Mouse (Mus musculus): Measurements from ENCODE around the gene Scgb1b27. TPM values are rescaled to one million over a fixed set of nuclear protein-coding genes. Genes with fewer than 3 reads are reported as not detected.

Gene Scgb1b27
- polyA plus RNA-seq (2012; fragmentation: generic; extraction: Trizol): not detected

DNA sequence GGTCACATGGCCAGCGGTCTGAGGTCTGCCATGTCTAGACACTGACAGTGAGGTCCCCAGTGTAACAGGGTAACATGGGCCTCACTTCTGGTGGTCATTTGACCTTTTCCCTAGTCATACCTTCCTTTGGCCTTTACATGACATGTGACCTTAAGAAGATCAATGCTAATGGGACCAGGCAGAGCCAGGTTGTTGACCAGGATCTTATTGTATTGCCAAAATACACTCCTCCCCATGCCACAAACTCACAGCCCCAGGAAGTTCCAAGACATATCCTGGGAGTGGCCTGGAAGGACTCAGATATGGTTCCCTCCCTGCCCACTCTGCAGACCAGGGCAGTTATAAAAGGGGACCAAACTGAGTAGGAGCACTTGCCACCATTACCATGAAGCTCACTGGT is at the start of gene Scgb1b27:
Gene Scgb1b27 (plus strand): TSS at position 301 of the 400 bp plus-strand sequence.

DNA sequence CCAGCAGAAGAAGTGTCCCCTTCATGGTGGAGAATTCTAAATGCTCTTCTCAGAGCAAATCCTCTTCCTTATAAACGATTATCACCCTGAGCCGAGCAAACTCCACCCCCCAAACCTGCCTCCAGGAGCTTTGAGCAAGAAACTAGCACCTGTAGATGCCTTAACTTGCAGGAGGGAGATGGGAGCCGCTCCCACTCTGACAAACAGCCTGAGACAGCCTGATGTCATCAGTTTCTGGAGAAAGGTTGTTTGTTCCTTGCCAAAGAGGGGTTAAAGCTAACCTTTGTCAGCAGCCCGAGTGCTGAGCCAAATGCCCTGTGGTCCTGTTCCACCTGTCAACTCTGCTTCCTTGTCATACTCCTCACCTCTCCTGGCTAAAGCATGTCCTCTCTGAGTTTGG is 7.4 kb upstream of the Scgb1b27 start, which contains the start of gene Scgb2b27:
Gene Scgb2b27 (minus strand): TSS at position 101 of the 400 bp plus-strand sequence.

Other genes starting within 250 kb of the Scgb1b27 start
- gene Scgb2b26, start 76.4 kb upstream of the Scgb1b27 start, polyA plus RNA-seq (2012; fragmentation: generic; extraction: Trizol): not detected
- not detected for gene Scgb2b27, start 7.5 kb upstream of the Scgb1b27 start, polyA plus RNA-seq (2012; fragmentation: generic; extraction: Trizol)
- not detected for gene Scgb1b30, start 73.9 kb downstream of the Scgb1b27 start, polyA plus RNA-seq (2012; fragmentation: generic; extraction: Trizol)
- 10 to 100 TPM; 34.4 to 36.7 TPM for gene Wtip, start 111.8 kb downstream of the Scgb1b27 start, polyA plus RNA-seq (2012; fragmentation: generic; extraction: Trizol)
- gene Uba2, start 148.1 kb downstream of the Scgb1b27 start, polyA plus RNA-seq (2012; fragmentation: generic; extraction: Trizol): 10 to 100 TPM; 12.7 to 51.9 TPM
- gene Pdcd2l, start 175.2 kb downstream of the Scgb1b27 start, polyA plus RNA-seq (2012; fragmentation: generic; extraction: Trizol): 10 to 100 TPM; 21.8 to 24.0 TPM
- gene Gpi1, start 208.9 kb downstream of the Scgb1b27 start, polyA plus RNA-seq (2012; fragmentation: generic; extraction: Trizol): 100 to 1,000 TPM; 180 to 688 TPM
- under 1 TPM in 1 of 2 experiments, not detected in 1; 0.19 TPM for gene Gm6096, start 229.6 kb downstream of the Scgb1b27 start, polyA plus RNA-seq (2012; fragmentation: generic; extraction: Trizol)

Data from C3H10T1/2 (cell line).